Mouse (Mus musculus) intestine, postnatal 0 days (tissue): ENCODE data around the gene Irs2. TPM values are rescaled to one million over a fixed set of nuclear protein-coding genes. Genes with fewer than 3 reads are reported as not detected.

Experiments
- ATAC-seq: fragments of 200-750 bp; cut with Nextera tagmentation; 2 replicates; pipeline ENCODE4 v1.8.0; 2017; ENCODE audit warnings: mild to moderate bottlenecking, moderate TSS enrichment, moderate library complexity
- H3K27ac ChIP-seq: fragments of 300-500 bp; sonication (generic); 2 replicates; pipeline ENCODE4 v1.5.1; 2014; ENCODE audit warnings: mild to moderate bottlenecking, low read depth, low read length, moderate library complexity
- H3K27me3 ChIP-seq: fragments of 300-500 bp; sonication (generic); replicated peaks from 2 replicates; pipeline ENCODE4 v1.6.1; 2014; ENCODE audit warnings: low read length, mixed read lengths; ENCODE audit not compliant: control insufficient read depth, insufficient read depth
- H3K36me3 ChIP-seq: fragments of 300-500 bp; sonication (generic); 2 replicates; pipeline ENCODE4 v1.6.1; 2014; ENCODE audit warnings: mild to moderate bottlenecking, moderate library complexity; ENCODE audit not compliant: control insufficient read depth, insufficient read depth
- H3K4me1 ChIP-seq: fragments of 300-500 bp; sonication (generic); replicated peaks from 2 replicates; pipeline ENCODE4 v1.6.1; 2014; ENCODE audit warnings: antibody characterized with exemption, low read length, mixed read lengths; ENCODE audit not compliant: control insufficient read depth, insufficient read depth
- H3K4me2 ChIP-seq: fragments of 300-500 bp; sonication (generic); replicated peaks from 2 replicates; pipeline ENCODE4 v1.6.1; 2014; ENCODE audit warnings: low read depth, mild to moderate bottlenecking, moderate library complexity
- H3K4me3 ChIP-seq: fragments of 300-500 bp; sonication (generic); 2 replicates; pipeline ENCODE4 v1.5.1; 2014; ENCODE audit warnings: low read depth, low read length
- H3K9ac ChIP-seq: fragments of 300-500 bp; sonication (generic); 2 replicates; pipeline ENCODE4 v1.6.1; 2014; ENCODE audit warnings: mild to moderate bottlenecking, low read depth, low read length
- H3K9me3 ChIP-seq: fragments of 300-500 bp; sonication (generic); 2 replicates; pipeline ENCODE4 v1.6.1; 2016; ENCODE audit warnings: mixed run types; ENCODE audit not compliant: control insufficient read depth
- CTCF ChIP-seq: sonication (generic); IDR thresholded peaks from 2 replicates; pipeline ENCODE4 v1.5.1; 2016; ENCODE audit warnings: low read depth, mild to moderate bottlenecking, control low read depth, antibody characterized with exemption, moderate library complexity
- WGBS: fragments of 180-500 bp; shearing (Covaris S2); extraction: QIAGEN DNeasy Blood & Tissue Kit; methylation state at CpG from one replicate; pipeline ENCODE4 v1.1.7; 2014; 5-methylcytosine and 5-hydroxymethylcytosine counted together
- polyA plus RNA-seq: library from polyadenylated mRNA; unstranded; fragments of >200 nt; fragmentation: Nextera tagmentation; extraction: Ambion mirVana; gene quantifications from 2 replicates; pipeline ENCODE4 v1.2.1, GENCODE M21; 2015

Gene Irs2
- polyA plus RNA-seq, 1 experiment from 2014 or later: 7.7 TPM

DNA sequence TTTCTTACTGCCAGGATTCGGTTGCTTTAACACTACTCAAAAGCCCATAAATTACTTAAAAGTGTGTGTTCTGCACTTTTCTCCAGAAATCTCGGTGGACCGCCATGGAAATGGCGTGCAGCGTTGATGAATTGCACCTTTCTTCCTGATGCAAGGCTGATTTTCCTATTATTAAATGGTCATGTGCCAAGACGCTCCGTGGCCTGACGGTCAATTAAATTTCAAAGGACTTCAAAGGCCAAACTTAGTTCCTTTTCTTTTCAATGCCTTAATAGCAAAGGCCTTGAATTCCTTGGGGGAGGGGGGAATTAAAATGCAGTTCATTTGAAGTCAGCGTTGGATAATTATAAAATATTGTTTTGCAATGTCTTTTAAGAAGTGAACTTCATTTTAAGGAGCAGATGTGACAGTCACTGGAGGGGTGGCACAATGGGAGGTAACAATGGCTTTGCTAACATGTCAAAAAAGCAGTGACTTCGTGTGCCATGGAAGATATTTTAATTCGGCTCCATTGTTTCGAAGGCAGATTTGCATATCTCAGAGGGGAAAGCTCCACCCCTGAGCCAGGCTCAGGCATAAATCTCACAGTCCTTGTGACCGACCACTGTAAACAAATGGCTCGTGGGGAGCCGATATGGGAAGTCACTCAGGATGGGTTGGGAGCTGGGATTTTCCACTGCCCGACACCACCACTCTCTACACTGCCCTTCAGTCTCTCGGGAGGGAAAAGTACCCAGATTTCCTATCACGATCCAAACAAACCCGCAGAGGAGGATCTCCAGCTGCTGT is 27.6 kb upstream of the Irs2 start:
- H3K4me3 ChIP-seq: no peak overlapping the region
- no peaks in the 10 kb centered on the region for H3K27me3 ChIP-seq
- WGBS: 42% methylated on average over 19 of the region's 19 CpGs
- no peaks in the 10 kb centered on the region for H3K9me3 ChIP-seq
- H3K4me1 ChIP-seq: no peaks in the 10 kb centered on the region
- ATAC-seq: no peak
- H3K36me3 ChIP-seq: no peaks in the 10 kb centered on the region
- no peak overlapping the region for H3K27ac ChIP-seq
- peak overlapping the region; percentile 39 for H3K4me2 ChIP-seq
- H3K9ac ChIP-seq: no peak overlapping the region
- no peak for TF ChIP-seq CTCF

DNA sequence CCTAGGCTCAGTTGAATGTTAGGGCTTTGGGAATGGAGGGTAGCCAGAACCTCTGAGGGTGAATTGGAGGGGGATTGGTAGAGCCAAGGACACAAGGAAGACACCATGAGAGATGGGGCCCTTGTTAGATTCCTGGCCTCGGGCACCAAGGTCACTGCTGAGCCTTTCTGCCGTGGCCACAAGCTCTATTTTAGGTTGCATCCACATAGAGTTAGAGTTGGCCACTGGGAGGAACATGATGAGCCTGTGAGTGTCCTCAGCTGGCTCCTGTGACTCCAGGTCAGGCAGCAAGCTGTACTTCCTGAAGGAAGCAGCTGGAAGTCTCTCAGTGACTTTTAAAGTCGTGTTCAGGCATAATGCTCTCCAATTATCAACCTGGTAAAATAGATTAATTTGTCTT is 16.6 kb upstream of the Irs2 start:
- WGBS: 55% methylated on average over 3 of the region's 3 CpGs

DNA sequence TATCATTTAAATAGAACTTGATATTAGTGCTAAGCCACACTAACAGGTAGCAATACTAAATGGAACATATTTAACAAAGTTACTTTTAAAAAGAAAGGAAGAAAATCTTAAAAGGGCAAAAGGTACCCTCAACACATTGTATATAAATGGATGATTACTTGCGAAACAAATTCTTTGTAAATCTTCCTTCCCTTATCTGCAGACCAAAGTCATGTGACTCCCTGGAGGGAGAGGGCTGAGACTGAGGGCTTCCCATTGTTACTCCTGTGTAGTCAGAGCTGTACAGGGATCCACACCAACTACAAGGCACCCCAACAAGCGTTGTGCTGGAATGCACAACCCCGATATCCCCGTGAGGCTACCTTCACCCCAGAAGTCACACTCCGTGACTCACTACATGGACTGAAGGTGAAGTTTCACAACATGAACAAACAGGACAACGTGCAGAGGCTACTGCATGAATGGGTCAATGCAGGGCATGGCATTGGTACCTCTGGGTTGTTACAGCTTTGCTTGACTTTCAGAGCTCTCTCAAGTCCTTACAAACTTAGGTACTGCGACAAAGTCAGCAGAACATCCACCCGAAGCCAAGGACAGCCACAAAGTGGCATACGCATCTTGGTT is 12.8 kb upstream of the Irs2 start:
- Histone ChIP-seq H3K36me3 (no peaks in the 10 kb centered on the region), H3K9ac (no peak overlapping the region), H3K27me3 (no peaks in the 10 kb centered on the region), H3K4me3 (no peak overlapping the region), H3K27ac (no peak overlapping the region), H3K4me2 (no peak overlapping the region), H3K9me3 (no peaks in the 10 kb centered on the region), H3K4me1 (no peaks in the 10 kb centered on the region)
- TF ChIP-seq CTCF: no peak
- ATAC-seq: peak; percentile 54
- 68% methylated on average over 9 of the region's 9 CpGs for WGBS

More for the DNA sequence above, 16.6 kb upstream of the Irs2 start:
- no peak for TF ChIP-seq CTCF
- Histone ChIP-seq H3K4me2 (no peak overlapping the region), H3K36me3 (no peaks in the 10 kb centered on the region), H3K4me3 (no peak overlapping the region), H3K27ac (no peak overlapping the region), H3K27me3 (no peaks in the 10 kb centered on the region), H3K9me3 (no peaks in the 10 kb centered on the region), H3K9ac (no peak overlapping the region), H3K4me1 (no peaks in the 10 kb centered on the region)
- ATAC-seq: no peak

DNA sequence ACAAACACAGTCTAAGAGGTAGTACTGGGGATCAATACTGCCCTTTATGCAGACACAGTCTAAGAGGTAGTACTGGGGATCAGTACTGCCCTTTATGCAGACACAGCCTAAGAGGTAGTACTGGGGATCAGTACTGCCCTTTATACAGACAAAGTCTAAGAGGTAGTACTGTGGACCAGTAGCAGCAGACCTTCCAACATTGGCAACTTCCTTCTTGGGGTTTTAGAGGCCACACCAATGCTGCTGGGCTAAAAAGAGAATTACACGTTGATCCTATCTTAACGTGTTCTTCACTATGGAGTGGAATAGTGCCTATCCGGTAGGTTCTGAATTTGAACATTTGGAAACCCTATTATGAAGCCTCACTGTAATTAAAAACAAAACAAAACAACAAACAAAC is 7.4 kb upstream of the Irs2 start:
- no peaks in the 10 kb centered on the region for H3K27me3 ChIP-seq

DNA sequence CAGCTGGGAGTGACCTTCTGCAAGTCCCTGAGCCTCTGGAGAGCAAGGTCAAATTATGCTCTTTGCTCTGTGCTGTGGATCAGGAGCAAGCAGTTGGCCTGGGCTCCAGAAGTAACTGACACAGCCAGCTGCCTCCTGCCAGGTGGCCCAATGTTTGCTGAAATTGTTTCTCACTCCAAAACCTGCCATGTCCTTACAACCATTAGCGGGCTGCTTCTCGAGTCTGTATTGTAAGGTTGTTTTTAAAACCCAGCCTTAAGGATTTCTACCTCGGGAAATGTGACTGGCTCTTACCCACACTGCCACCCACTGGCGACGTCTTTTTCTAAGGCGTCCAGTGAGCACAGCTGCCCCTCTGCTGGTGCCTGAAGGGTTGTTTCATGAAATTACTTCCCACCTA is 5.0 kb upstream of the Irs2 start:
- peak overlapping the region; percentile 50; the same call in 1 of the 2 replicates for H3K27ac ChIP-seq
- H3K4me1 ChIP-seq: peaks cover 4% of the 10 kb centered on the region; the same call in 1 of the 2 replicates
- H3K9ac ChIP-seq: no peak overlapping the region
- TF ChIP-seq CTCF: peak; percentile 86
- 4% methylated on average over 6 of the region's 6 CpGs for WGBS
- H3K27me3 ChIP-seq: no peaks in the 10 kb centered on the region
- no peaks in the 10 kb centered on the region for H3K36me3 ChIP-seq
- no peak overlapping the region for H3K4me2 ChIP-seq
- no peak for ATAC-seq
- no peak overlapping the region for H3K4me3 ChIP-seq
- no peaks in the 10 kb centered on the region for H3K9me3 ChIP-seq

More for the DNA sequence above, 7.4 kb upstream of the Irs2 start:
- Histone ChIP-seq H3K36me3 (no peaks in the 10 kb centered on the region), H3K9me3 (no peaks in the 10 kb centered on the region), H3K27ac (no peak overlapping the region), H3K4me1 (peaks cover under 1% of the 10 kb centered on the region; the same call in 1 of the 2 replicates), H3K4me3 (no peak overlapping the region), H3K4me2 (no peak overlapping the region), H3K9ac (no peak overlapping the region)
- no peak for ATAC-seq
- no peak for TF ChIP-seq CTCF
- WGBS: 86% methylated on average over 3 of the region's 3 CpGs

DNA sequence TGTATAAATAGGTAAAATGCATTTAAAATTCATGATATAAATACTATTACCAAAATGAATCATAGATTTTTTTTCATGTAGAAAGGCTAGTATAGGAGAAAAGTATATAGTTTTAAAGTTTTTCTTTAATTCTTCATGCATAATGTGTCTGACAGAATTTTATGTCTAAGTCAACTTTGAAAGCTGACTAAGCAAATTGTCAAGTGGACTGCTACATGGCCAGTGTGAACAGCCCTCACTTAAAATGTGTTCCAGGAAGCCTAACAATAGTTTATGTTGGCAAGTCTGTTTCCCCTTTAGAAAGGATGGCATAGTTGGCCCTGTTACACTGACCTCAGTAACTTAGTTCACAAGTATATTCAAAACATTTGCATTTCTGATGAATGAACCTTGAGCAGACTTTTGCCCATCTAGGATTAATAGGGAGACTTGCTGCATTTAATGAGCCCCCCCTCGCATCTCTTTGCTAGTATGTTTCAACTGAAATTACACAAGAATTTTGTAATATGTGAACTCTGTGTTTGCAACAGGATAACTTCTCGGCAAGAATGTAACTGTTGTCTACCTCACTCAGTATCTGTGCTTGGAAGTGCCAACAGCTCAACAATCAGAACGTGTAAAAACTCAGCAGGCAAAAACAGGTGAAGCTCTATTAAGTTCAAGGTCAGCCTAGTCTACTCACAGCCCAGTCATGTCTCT is 3.7 kb upstream of the Irs2 start:
- Histone ChIP-seq H3K9ac (no peak overlapping the region), H3K27me3 (no peaks in the 10 kb centered on the region), H3K4me2 (no peak overlapping the region), H3K27ac (peak overlapping the region; percentile 98), H3K9me3 (no peaks in the 10 kb centered on the region), H3K4me3 (no peak overlapping the region), H3K4me1 (peaks cover 4% of the 10 kb centered on the region; the same call in 1 of the 2 replicates), H3K36me3 (peaks cover under 1% of the 10 kb centered on the region; the same call in 1 of the 2 replicates)
- 62% methylated on average over 3 of the region's 3 CpGs for whole genome bisulfite sequencing
- TF ChIP-seq CTCF: no peak
- no peak for ATAC-seq
